Mouse (Mus musculus): ENCODE measurements at regions not wholly inside any gene's neighbourhood (a gene's known extent, or its start where the extent isn't known, plus 50 kb on each side); places are given as distances from the start of the nearest gene placed in this dataset.

GRCm38 (mm10) chr13:80946034-80946433, 62.9 kb downstream of the Arrdc3 start:
- ATAC-seq (replicated peaks; ENCODE audit: poor library complexity) = no peak

GRCm38 (mm10) chr13:80947705-80948104, 64.5 kb downstream of the Arrdc3 start:
- no peak for ATAC-seq (replicated peaks; ENCODE audit: poor library complexity)

- peak; percentile 89 for ATAC-seq (replicated peaks; ENCODE audit: poor library complexity)
Measured at GRCm38 (mm10) chr13:80949133-80949697, 66.0 kb downstream of the Arrdc3 start.

GRCm38 (mm10) chr13:80950239-80950638, 67.1 kb downstream of the Arrdc3 start:
- ATAC-seq (replicated peaks; ENCODE audit: poor library complexity) = no peak

- ATAC-seq (replicated peaks; ENCODE audit: poor library complexity) = no peak
Measured at GRCm38 (mm10) chr13:80950803-80951202, 67.6 kb downstream of the Arrdc3 start.

- ATAC-seq (replicated peaks; ENCODE audit: poor library complexity) = peak; percentile 49
Measured at GRCm38 (mm10) chr13:80951327-80951726, 68.1 kb downstream of the Arrdc3 start.

- peak; percentile 76 for ATAC-seq (replicated peaks; ENCODE audit: poor library complexity)
Measured at GRCm38 (mm10) chr13:80952851-80953250, 69.7 kb downstream of the Arrdc3 start.

GRCm38 (mm10) chr13:80954059-80954645, 71.0 kb downstream of the Arrdc3 start:
- no peak for ATAC-seq (replicated peaks; ENCODE audit: poor library complexity)

- ATAC-seq (replicated peaks; ENCODE audit: poor library complexity) = no peak
Measured at GRCm38 (mm10) chr13:80956966-80957365, 73.8 kb downstream of the Arrdc3 start.

- ATAC-seq (replicated peaks; ENCODE audit: poor library complexity) = no peak
Measured at GRCm38 (mm10) chr13:80957419-80958139, 74.4 kb downstream of the Arrdc3 start.

GRCm38 (mm10) chr13:80959763-80960162, 76.6 kb downstream of the Arrdc3 start:
- no peak for ATAC-seq (replicated peaks; ENCODE audit: poor library complexity)

GRCm38 (mm10) chr13:80961985-80962617, 78.9 kb downstream of the Arrdc3 start:
- ATAC-seq (replicated peaks; ENCODE audit: poor library complexity) = no peak

GRCm38 (mm10) chr13:80962789-80963590, 79.8 kb downstream of the Arrdc3 start:
- peak; percentile 98 for ATAC-seq (replicated peaks; ENCODE audit: poor library complexity)

- ATAC-seq (replicated peaks; ENCODE audit: poor library complexity) = no peak
Measured at GRCm38 (mm10) chr13:80963591-80963940, 80.4 kb downstream of the Arrdc3 start.

- ATAC-seq (replicated peaks; ENCODE audit: poor library complexity) = no peak
Measured at GRCm38 (mm10) chr13:80971664-80972063, 88.5 kb downstream of the Arrdc3 start.

GRCm38 (mm10) chr13:80974424-80974823, 91.2 kb downstream of the Arrdc3 start:
- no peak for ATAC-seq (replicated peaks; ENCODE audit: poor library complexity)

GRCm38 (mm10) chr13:80977266-80977665, 94.1 kb downstream of the Arrdc3 start:
- no peak for ATAC-seq (replicated peaks; ENCODE audit: poor library complexity)

GRCm38 (mm10) chr13:80981201-80981600, 98.0 kb downstream of the Arrdc3 start:
- no peak for ATAC-seq (replicated peaks; ENCODE audit: poor library complexity)

GRCm38 (mm10) chr13:80986657-80987056, 103.5 kb downstream of the Arrdc3 start:
- no peak for ATAC-seq (replicated peaks; ENCODE audit: poor library complexity)

GRCm38 (mm10) chr13:80989756-80990155, 106.6 kb downstream of the Arrdc3 start:
- no peak for ATAC-seq (replicated peaks; ENCODE audit: poor library complexity)

- no peak for ATAC-seq (replicated peaks; ENCODE audit: poor library complexity)
Measured at GRCm38 (mm10) chr13:80992342-80992741, 109.2 kb downstream of the Arrdc3 start.

Measured in megakaryocyte progenitor cell, adult 5-6 weeks (primary cell).